Mouse (Mus musculus): ENCODE data around the gene Iqschfp.
A peak's percentile ranks its signal among the peaks of the same experiment; 100 is the strongest.
"Not testable (repeated sequence)": the region's sequence is repeated elsewhere in the genome, so short reads cannot be mapped to it uniquely, and the experiment has no call there.

Iqschfp gene

DNA sequence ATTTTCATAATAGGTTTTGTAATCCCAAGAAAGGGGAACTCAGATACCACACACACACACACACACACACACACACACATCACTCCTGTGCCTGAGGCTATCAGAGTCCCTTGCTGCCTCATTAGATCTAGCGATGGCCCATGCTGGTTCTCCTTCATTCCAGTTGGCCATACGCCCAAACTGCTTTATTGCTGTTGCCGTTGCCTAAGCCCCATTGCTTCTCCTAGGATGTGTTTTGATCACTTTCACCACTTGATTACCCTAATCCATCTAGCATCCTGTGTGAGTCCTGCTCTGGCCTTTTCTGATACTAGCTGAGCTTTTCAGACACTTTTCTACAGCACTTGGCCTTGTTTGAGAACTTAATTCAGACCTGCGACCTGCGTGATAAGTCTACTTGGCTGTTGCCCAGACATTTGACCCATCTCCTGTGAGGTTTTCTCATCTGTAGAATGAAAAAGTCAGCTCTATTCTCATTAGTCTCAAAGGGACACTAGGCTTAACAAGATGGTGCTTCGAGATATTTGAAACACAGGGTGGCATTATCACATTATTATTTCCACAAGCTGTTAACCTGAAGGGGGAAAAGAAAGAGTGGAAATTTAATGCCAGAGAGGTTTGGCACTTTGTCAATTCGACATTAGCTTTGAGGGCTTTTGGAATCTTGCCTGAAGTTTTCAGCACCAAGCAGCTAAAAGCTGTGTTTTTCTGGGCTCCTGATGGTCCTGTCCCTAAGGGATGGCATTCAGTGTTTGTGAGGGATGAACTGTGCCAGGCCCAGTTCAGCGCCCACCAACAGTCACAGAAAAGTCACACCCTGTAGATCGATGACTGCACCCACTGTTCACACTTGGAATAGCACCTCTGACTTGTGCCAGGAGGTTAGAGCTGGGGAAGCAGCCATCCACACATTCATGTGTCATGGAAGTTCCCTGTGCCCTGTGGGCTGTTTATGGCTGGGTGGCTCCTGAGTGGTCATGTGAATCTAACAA lies 179.7 kb downstream of the Iqschfp start:
- DNase-seq (ENCODE audit: low spot score in 2 of 2), result peak; percentile 36 to 65

DNA sequence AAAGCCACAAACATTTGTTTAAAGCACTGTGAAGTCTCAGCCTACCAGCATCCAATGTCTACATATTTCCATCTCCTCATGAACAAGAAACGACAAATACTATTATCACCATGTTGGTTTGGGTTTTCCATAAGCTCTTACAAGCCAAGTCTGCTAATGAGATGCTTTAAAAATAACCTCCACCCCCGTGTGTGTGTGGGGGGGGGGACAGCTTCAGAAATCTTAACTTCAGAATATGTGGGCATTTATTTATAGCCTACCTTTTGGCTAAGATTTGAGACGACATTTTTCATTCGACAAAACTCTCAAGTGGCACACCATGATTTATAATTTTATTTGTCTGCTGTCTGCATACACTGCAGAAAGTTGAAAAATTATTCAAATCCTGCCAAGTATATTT lies 185.4 kb downstream of the Iqschfp start:
- no peak for DNase-seq (ENCODE audit: low spot score in 2 of 2)

DNA sequence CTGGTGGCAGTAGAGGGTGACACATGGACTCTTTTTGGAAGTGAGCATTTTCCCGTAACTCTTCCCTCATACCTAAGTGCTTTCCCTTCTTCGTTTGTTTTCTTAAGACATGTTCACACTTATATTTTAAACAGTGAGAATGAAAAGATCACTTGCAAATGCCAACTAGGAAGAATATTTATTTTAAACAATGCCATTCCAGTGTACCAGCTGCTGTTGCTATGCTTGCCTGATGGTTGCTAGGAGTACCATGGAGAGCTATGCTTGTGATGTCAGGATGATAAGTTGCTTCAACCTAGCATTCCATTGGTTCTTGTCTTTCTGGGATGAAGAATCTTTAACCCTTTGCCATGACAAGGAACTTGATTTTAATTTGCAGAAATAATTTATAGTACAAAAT lies 193.0 kb downstream of the Iqschfp start:
- DNase-seq (ENCODE audit: low spot score in 2 of 2), result no peak

DNA sequence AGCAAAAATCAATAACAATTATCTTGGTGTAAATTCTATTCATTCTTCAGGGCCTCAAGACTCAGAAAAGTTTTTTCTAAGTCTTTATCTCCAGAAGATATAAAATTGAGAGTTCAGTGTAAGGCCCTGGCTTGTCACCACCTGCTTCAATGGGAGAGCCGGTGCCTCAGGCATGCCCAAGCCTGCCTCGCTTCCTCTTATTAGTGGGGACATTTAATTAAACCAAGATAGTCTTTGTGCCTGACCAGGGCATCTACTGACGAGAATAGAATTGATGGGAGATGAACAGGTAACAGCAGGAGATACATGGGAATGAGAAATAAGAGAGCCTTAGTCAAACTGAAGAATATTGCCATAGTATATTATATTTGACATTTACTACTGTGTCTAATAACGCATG lies 200.1 kb downstream of the Iqschfp start:
- no peak for DNase-seq (ENCODE audit: low spot score in 2 of 2)

DNA sequence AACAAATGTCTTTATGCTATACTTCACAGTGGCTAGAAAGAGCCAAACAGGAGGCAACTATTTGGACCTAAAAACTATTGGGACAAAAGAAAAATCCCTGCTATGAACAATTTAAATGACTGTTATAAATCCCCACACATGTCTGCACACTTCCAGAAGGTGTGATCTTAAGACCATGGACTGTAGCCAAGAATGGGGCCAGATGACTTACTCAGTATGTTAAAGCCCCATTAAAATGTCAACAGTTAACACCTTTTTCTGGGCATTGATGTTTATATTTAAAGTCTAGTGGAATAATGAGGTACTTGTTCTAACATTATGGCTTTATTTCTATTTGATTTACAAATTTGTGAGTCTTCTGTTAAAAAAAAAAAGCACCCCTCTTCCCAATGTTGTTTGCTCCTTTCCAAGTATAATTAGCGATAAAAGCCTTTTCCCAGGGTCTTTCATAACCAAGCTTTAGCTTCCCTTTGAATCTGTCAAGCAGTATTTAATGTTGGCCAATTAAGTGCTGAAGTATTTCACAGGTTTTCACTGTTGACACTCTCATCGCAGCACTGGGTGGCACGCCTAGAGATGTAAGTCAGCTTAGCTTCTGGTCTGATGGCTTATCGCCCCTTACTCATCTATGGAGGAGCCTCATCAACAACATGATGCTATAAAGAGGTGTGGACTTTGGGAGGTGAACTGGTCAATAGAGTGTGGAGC lies 204.8 kb downstream of the Iqschfp start:
- no peak for DNase-seq (ENCODE audit: low spot score in 2 of 2)

DNA sequence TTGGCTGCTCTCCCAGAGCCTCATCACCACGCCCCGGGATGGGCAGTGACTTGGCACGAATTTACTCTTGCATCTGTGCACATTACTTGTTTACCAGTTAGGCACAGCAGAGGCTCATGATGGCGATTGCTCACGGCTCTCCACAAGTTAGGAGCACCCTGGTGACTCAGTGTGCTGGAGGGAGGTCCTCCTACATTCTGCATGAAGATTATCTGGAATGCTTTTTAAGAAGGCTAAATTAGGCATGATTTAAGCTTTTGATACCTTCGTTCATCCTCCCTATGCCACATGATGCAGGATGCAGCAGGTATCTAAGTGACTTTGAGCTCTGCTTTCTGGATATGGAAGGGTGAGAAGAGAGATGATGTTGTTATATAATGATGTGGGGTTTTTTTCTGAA lies 207.5 kb downstream of the Iqschfp start:
- not testable (repeated sequence) for DNase-seq (ENCODE audit: low spot score in 2 of 2)

DNA sequence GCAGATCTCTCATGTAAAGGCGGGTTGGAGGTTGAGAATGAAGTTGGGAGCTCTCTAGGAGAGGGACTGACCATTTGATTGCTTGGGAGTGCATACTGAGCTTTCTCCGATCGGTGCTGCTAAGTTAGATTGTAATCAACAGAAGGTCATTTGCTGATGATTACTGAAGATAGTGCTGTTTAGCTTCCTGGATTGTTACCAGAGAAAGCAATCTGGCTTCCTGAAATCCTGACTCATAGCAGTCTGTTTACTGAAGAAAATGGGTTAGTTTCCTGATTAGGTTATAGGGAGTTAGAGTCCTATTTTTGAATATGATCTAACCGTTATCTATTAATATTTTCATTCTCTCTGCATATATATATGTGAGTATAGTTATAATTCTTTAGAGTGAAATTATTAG lies 209.3 kb downstream of the Iqschfp start:
- no peak for DNase-seq (ENCODE audit: low spot score in 2 of 2)

DNA sequence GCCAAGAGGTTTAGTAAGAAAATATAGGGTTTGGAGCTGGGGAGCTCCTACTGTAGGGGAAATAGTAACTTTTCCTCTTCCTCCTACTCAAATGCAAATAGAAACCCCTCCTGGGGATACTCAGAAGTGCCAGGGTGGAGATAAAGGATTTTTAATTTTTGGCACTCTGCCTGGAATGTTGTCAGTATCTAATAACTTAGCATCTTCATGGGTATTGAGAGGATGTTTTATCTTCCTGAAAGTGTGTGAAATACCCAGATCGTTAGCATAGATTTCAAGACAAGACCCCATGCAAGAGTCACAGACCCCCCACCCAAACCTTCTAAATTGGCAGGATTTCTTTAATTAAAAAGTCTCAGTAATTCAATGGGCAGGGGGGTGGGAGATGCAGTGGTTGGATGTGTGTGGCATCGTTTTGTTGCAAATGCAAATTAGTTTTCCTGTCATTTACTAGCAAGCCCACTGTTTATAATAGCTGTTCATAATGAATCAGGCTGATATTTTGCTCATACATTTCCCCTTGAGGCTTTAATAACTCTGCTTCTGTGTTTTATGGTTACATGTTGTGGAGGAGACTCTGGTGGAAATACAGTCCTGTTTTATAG lies 213.2 kb downstream of the Iqschfp start:
- DNase-seq (ENCODE audit: low spot score in 2 of 2), result no peak

DNA sequence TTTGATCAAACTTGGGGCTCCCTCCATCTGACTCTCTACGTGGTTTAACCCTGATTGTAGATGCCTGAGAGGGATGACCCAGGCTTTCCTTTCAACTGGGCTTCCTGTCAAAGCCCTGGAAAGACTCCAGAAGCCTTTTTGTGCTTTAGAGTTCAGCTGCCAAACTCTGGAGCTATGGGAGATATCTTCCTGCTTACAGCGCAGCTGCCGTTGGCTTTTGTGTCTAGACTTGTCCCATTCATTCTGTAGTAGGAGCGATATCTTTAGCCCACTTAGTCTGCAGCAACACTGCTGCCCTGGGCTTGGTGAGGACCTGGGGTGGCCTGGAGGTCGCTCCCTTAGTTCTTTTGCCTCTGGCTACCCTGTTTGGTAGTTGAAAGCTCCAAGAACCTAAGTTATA lies 229.3 kb downstream of the Iqschfp start:
- DNase-seq (ENCODE audit: low spot score in 2 of 2), result peak in 1 of 2 experiments; percentile 1

DNA sequence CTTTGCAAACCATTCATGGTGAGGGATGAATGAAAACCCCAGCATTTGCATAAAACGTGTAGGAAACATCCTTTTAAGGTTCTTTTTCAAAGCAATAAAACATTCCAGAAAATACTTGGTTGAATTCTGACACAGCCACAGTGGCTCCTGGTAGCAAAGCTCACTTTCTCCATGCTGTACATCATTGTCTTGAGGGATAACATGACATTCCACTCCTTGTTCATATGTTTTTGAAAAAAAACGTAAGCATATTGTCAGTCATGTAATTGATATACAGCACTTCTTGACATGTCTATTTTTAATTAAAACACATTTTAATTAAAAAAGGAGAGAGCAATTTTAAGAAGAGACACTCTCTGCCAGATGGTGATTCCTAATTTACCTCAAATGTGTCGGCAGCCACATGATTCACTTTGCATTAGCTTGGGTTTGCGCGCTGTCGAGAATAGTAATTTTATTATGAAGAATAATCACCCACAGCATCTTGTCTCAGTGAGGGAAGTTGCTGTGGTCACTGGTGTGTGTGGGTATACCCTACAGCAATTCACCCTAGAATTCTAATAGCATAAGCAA lies 234.3 kb downstream of the Iqschfp start:
- DNase-seq (ENCODE audit: low spot score in 2 of 2), result no peak

DNA sequence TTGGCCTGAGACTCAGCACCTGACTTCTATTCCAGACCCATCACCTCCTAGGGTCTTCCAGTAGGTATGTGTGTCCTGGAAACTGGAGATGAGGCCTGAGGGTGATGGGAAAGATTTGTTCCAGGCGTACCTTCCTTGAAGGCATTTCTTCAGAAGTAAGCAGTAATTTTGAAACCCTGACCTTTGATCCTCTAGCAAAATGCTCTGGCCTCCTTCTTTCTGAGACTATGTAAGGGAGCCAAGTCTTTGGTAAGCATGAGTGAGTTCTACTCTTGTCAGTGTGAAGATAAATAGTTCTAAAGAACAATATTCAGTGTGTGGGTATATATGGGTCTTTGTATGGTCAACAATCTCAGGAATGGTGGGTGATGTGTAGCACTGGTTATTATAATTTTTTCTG lies 238.4 kb downstream of the Iqschfp start:
- no peak for DNase-seq (ENCODE audit: low spot score in 2 of 2)

DNA sequence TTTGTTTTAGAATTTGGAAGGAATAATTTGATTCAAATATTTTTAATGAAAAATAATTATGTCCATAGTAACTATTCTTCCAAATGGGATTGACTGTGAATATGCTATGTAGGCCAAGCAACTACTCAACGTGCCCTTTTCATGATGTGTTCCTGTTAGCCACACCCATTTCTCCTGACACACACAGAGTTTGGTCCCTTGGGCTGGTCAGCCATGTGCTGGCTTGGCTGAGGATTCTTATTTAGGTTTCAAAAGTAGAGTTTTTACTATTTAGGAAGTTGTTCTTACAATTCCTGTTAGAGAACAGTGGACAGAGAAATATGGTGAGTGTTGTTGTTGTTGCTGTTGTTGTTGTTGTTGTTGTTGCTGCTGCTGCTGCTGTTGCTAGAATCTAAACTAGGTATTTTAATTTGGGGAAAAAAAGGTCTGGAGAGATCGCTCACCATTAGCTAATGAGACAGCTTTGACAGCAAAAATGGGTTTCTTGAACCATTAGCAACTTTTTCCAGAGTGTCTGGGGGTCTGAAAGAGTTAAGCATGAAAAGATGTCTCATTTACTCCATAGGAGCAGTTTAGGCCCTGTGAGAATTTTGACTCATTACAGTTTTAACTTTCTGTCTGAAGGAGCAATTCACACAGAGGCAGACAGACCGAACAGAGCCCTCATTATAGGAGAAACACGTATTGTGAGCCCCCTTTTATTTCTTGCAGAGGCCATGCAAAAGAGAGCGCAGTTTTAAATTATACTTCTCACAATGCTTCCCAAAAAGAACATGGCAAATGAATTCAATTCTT lies 247.0 kb downstream of the Iqschfp start:
- no peak for DNase-seq (ENCODE audit: low spot score in 2 of 2)

DNA sequence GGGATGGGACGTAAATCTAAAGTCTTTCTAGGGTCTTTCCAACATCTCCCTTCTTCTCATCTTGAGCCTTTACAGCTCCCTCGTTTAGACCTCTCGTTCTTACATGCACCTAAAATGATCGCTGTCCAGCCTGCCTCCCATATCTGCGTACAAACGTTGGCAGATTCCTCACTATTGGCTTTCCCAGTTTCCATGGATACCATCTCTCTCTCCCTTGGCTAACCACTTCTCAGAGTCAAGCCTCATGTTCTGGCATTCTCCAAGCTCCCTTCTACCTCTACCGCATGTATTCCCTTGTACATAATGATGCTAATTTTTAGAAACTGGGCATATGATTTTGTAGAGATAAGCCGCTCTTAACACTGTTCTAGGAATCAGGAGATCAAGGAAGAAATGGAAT lies 258.7 kb downstream of the Iqschfp start:
- DNase-seq (ENCODE audit: low spot score in 2 of 2), result no peak

DNA sequence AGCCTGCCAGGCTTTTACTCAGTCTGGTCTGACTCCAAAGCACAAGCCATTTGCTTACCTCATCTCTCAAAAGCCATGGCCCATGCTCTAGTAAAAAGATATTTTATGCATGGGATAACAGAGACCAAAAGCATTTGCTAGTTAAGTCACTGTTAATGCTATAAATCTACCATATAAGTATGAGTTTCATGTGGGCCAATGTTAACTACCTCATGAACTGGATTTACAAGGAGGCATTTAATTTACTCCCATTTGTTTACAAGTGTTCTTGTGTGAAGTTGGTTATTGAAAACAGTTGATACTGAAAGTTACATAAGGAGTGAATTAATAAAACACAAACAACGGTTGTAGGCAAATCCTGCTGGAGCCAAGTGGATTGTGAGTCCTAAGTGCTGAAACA lies 268.1 kb downstream of the Iqschfp start:
- DNase-seq (ENCODE audit: low spot score in 2 of 2), result no peak

DNA sequence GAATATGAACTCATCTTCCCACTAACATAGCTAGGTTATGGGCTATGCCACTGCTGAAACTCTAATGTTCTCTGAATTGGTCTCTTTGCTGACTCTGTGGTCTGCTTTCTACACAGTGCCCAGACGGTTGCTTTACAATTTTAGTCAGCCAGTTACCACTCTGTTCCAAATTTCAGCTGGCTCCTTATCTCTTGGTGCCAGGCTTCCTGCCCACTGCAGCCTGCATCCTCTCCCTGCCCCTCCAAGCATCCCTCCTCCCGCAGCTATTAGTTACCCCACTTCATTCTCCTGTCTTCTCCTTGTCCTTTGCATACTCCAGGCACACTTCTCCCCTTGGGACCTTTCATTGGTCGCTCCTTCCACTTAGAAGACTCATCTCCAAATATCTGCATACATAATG lies 268.7 kb downstream of the Iqschfp start:
- DNase-seq (ENCODE audit: low spot score in 2 of 2), result no peak

DNA sequence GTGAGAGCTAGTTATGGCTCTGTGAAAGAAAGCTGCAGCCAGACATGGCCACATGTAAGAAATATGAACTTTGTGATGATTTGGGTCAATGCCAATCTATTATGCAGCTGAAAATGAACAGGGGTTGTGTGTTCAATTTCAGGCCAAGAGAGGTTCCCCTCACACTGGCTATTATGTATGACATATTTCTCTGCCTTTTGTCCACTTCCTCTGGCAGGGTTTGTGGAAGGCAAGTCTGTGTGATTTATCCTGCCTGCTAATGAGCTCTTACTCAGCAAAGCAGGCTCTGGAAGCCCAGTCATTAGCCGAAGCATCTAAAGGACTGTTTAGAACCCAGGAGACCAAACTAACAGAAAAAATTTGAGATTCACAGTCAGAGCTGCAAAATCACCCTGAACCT lies 286.2 kb downstream of the Iqschfp start:
- DNase-seq (ENCODE audit: low spot score in 2 of 2), result no peak

DNA sequence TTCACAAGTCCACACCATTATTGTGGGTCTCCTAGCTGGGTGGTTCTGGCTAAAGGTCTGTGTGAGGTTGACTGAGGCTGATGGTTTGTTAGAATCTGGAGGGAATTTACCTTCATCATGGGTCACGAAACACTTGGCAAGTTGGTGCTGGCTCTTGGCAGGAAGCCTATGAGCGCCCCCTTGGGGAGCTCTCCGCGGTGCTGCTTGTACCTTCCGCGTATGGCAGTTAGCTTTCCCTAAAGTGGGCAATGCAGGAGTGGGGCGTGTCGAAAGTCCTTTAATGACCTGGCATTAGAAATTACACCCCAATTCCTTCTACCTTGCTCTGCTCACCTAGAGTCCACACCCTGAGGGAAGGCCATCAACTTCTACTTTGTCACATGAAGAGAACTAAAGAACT lies 295.4 kb downstream of the Iqschfp start:
- peak in 1 of 2 experiments; percentile 9 for DNase-seq (ENCODE audit: low spot score in 2 of 2)

DNA sequence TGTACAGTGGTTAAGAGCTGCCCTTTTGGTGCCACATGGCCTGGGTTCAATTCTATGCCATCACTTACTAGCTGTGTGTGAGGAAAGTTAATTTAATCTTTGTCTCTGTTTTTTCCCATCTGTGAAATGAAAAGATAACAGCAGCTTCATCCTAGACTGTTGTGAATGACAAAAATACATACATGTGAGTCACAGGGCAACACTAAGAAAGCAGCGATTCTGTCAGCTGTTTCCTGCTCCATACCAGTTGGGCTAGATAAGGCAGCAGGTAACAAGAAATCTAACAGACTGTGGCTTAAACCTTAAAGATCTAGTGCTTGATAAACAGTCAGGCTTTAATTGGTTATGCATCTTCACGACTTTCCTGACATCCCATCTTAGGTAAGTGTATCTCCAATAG lies 297.1 kb downstream of the Iqschfp start:
- DNase-seq (ENCODE audit: low spot score in 2 of 2), result no peak

DNA sequence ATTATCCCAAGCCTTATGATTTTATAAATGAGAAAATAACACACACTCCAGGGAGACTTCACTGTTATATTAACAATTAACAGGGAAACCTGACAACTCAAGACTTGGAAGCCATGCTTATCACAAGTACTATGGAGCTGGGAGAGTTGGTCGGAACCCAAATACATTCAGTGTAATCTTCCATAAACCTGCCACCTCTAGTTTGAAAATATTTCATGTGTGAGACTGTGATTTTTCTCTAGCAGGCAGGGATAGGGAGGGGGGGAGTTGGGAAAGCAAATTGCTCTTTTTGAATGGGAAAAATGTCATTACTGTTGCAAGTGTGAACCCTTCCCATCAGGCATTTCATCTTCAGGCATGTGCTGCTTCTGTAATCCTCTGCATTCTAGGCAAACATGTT lies 304.9 kb downstream of the Iqschfp start:
- DNase-seq (ENCODE audit: low spot score in 2 of 2), result no peak

DNA sequence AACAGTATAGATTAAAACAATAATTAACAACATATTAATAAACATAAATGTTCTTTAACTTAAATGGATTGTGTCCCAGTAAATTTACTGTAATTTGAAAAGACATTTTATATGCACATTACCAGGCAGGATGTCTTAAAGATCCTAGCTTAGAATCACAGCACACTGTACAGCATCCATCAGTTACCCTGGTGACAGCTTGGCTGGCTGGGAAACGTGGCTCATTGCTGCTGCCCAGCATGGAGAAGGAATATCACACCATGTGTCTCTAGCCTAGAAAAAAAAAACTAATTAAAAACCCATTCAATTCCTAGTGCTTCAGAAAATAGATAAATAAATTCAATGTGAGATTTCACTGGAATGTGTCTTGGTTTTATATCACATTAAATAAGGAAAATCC lies 309.2 kb downstream of the Iqschfp start:
- no peak for DNase-seq (ENCODE audit: low spot score in 2 of 2)

DNA sequence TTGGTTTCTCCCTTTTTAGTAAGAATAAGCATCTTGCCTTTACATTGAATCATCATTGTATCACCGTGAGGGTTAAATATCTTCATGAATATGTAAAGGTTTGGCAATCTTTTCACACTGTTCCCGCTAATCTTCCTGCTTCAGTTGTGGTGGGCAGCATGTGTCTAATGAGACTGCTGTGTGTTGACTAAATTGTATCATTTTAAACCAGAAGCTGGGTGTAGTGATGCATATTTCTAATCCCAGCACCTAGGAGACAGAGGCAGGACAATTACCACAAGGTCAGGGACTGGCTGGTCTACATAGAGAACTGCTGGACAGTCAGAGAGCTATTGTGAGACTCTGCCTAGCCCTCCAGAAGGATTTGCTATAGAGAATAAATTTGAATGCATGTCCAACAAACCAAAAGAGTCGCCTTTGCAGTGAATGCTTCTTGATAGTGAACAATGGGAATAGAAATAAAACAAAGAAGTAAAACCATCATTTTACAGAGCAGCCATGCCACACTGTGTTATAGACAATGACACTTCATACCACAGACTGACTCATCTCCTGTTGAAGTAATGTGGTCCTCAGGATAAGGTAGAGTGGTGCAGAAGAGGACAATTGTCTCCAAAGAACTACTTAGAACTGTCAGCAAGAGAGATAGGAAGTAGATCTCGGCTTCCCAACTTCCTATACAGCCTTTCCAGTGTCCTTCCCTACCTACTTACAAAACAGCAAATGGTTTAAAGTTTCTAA lies 310.3 kb downstream of the Iqschfp start:
- DNase-seq (ENCODE audit: low spot score in 2 of 2), result no peak
